In genomic region chr9:22486211-22486610, GRCm38 (mm10) we compare ENCODE assay signal across 27 mouse cellular contexts. TPM values are rescaled to one million over a fixed set of nuclear protein-coding genes. Genes with fewer than 3 reads are reported as not detected.
"Had no signal": no experiment of that assay in that cellular context is flagged by ENCODE, and none has a peak within 500 bp of the region (broad histone marks: within the 10 kb centered on the region; RNA-seq: fewer than 3 reads in every experiment).

No protein-coding gene starts in this region.

- H3K4me2 ChIP-seq: kidney, embryonic 15.5 days; limb, embryonic 12.5 days; limb, embryonic 15.5 days; liver, embryonic 11.5 days; lung, embryonic 14.5 days; midbrain, embryonic 13.5 days had no signal

- ATAC-seq: liver, postnatal 0 days; midbrain, embryonic 13.5 days; midbrain, embryonic 16.5 days had no signal

- H3K4me3 ChIP-seq: kidney, embryonic 15.5 days; limb, embryonic 12.5 days; limb, embryonic 15.5 days; megakaryocyte, embryonic 14.5 days; midbrain, embryonic 10.5 days; midbrain, embryonic 13.5 days; myocyte had no signal

- H3K36me3 ChIP-seq: kidney, embryonic 15.5 days; limb, embryonic 12.5 days; limb, embryonic 15.5 days; midbrain, embryonic 10.5 days had no signal

- H3K9ac ChIP-seq: kidney, embryonic 15.5 days; limb, embryonic 12.5 days; limb, embryonic 15.5 days; liver, embryonic 14.5 days; liver, postnatal 0 days; lung, embryonic 14.5 days; midbrain, embryonic 13.5 days had no signal

- H3K9me3 ChIP-seq: kidney, embryonic 15.5 days; limb, embryonic 12.5 days; limb, embryonic 15.5 days; megakaryocyte, embryonic 14.5 days; midbrain, embryonic 10.5 days; midbrain, embryonic 13.5 days had no signal

- H3K27me3 ChIP-seq: kidney, embryonic 15.5 days; limb, embryonic 12.5 days; limb, embryonic 15.5 days; megakaryocyte, embryonic 14.5 days; midbrain, embryonic 13.5 days had no signal

- H3K27ac ChIP-seq: kidney, embryonic 15.5 days; limb, embryonic 12.5 days; limb, embryonic 15.5 days; liver, embryonic 14.5 days; midbrain, embryonic 10.5 days; midbrain, embryonic 13.5 days; stomach, postnatal 0 days had no signal

- H3K4me1 ChIP-seq: kidney, embryonic 15.5 days; limb, embryonic 15.5 days; midbrain, embryonic 10.5 days; midbrain, embryonic 13.5 days had no signal

- DNase-seq: kidney, adult 2 months; kidney, postnatal 10 days; kidney, postnatal 36 days; left cerebral cortex, postnatal 4 days; liver, postnatal 0 days; lung, embryonic 14.5 days; lung, postnatal 10 days; right cerebral cortex, adult 18-20 months; right cerebral cortex, postnatal 14 days; right cerebral cortex, postnatal 4 days; thymus, adult 18-20 months; thymus, postnatal 36 days had no signal

RNA-seq across cellular contexts. Expression of gene Gm17545, which starts 32.1 kb away (rescaled TPM):
- polyA plus RNA-seq: kidney, adult 2 months; kidney, embryonic 15.5 days; limb, embryonic 12.5 days; limb, embryonic 15.5 days; liver, embryonic 11.5 days; liver, embryonic 14.5 days; liver, postnatal 0 days; lung, embryonic 14.5 days; midbrain, embryonic 10.5 days; midbrain, embryonic 13.5 days; midbrain, embryonic 16.5 days; myocyte; neural tube, embryonic 11.5 days; neural tube, embryonic 14.5 days; stomach, embryonic 14.5 days; stomach, postnatal 0 days; urinary bladder, adult 2 months had no signal
